Mouse (Mus musculus) ES-Bruce4 (cell line): Measurements from ENCODE around the gene Jdp2.

Experiments used
- CTCF ChIP-seq: IDR thresholded peaks from one replicate; pipeline ENCODE4 v1.8.1; 2011; ENCODE audit warnings: low read depth, low read length
- POLR2A ChIP-seq: IDR thresholded peaks from one replicate; pipeline ENCODE4 v1.8.1; 2011; ENCODE audit warnings: low read length; ENCODE audit not compliant: insufficient read depth

- TF ChIP-seq CTCF, result no peak
- no peak for TF ChIP-seq POLR2A
Observed at GRCm38 (mm10) chr12:85624652-85625051, 25.8 kb downstream of the Jdp2 start.
